26 mouse cellular contexts compared by ENCODE assay signal in genomic region chr2:45208526-45208925, GRCm38 (mm10).
DNase-seq lines count a peak whose midpoint lies in the region; ATAC-seq lines count a peak whose summit lies in the region.
"Had no signal": no experiment of that assay in that cellular context is flagged by ENCODE, and none has a peak within 500 bp of the region (broad histone marks: within the 10 kb centered on the region; RNA-seq: fewer than 3 reads in every experiment).

No protein-coding gene starts in this region.

- no peaks in the 10 kb centered on the region for H3K27me3 ChIP-seq in hindbrain, embryonic 11.5 days (ENCODE audit: control insufficient read depth, insufficient read depth, low read length)
- H3K27me3 ChIP-seq: CH12.LX, Patski had no signal

- no peak for ATAC-seq in hindbrain, embryonic 11.5 days (ENCODE audit: low FRiP score)
- ATAC-seq: activated CD4-positive, CD25-positive, alpha-beta regulatory T cell, adult 4 months; CD4-positive, CD25-positive, alpha-beta regulatory T cell, adult 4 months; Patski had no signal

- no peaks in the 10 kb centered on the region for H3K4me1 ChIP-seq in hindbrain, embryonic 11.5 days (replicated peaks; ENCODE audit: control insufficient read depth, insufficient read depth, low read length)

- no peak overlapping the region for H3K4me3 ChIP-seq in hindbrain, embryonic 11.5 days (ENCODE audit: low read depth, low read length)

- no peak overlapping the region for H3K9ac ChIP-seq in hindbrain, embryonic 11.5 days (ENCODE audit: low read depth, low read length)

- no peak overlapping the region for H3K4me2 ChIP-seq in hindbrain, embryonic 11.5 days (replicated peaks; ENCODE audit: low read depth, low read length)

- H3K36me3 ChIP-seq in hindbrain, embryonic 11.5 days (ENCODE audit: control insufficient read depth, insufficient read depth, low read length) = no peaks in the 10 kb centered on the region
- H3K36me3 ChIP-seq: G1E had no signal

- peak; percentile 53 for DNase-seq in heart, adult 11 months
- no peak for DNase-seq in heart, adult 18-20 months
- DNase-seq in ES-CJ7 (ENCODE audit: low read depth, low spot score) = peak; percentile 20
- peak; percentile 11 for DNase-seq in R1 (ENCODE audit: low read depth, low spot score)
- DNase-seq in ZHBTc4 (ENCODE audit: low read depth, low spot score) = peak; percentile 10
- DNase-seq in MN1 (ENCODE audit: low spot score) = no peak
- no peak for DNase-seq in hindbrain, embryonic 11.5 days (ENCODE audit: low spot score)
- DNase-seq in adrenal gland, postnatal 25 days = no peak
- DNase-seq: adrenal gland, adult 2 months; adrenal gland, adult 8-10 months; adrenal gland, postnatal 10 days; adrenal gland, postnatal 14 days; adrenal gland, postnatal 36 days; B cell, adult 2 months; cerebellum, adult 11 months; cerebellum, adult 11-12 months; cerebellum, adult 18-20 months; cerebellum, adult 2 months; cerebellum, adult 8-10 months; cerebellum, adult 9-10 months; cerebellum, adult 9-11 months had no signal

- H3K9me3 ChIP-seq in hindbrain, embryonic 11.5 days (ENCODE audit: control insufficient read depth, low read length) = no peaks in the 10 kb centered on the region
- H3K9me3 ChIP-seq: G1E had no signal

- H3K27ac ChIP-seq in hindbrain, embryonic 11.5 days (ENCODE audit: low read depth, low read length) = no peak overlapping the region

- WGBS in hindbrain, embryonic 11.5 days = 93% methylated on average over 6 of the region's 6 CpGs

Comparison
In these comparisons a context has a peak if more than half of its experiments do, and no peak if none do; other contexts are left out.
1. DNase-seq: peak in heart, adult 11 months (single experiment), ES-CJ7 (single experiment), R1 (single experiment) and ZHBTc4 (single experiment); none in heart, adult 18-20 months (0 of 2), MN1 (single experiment), hindbrain, embryonic 11.5 days (single experiment) and adrenal gland, postnatal 25 days (single experiment).